Mouse (Mus musculus) adrenal gland, postnatal 36 days (tissue): Measurements from ENCODE around the gene Dram2. TPM values are rescaled to one million over a fixed set of nuclear protein-coding genes. Genes with fewer than 3 reads are reported as not detected.
"Not testable (repeated sequence)": the region's sequence is repeated elsewhere in the genome, so short reads cannot be mapped to it uniquely, and the experiment has no call there.

Experiments
- DNase-seq, 2 experiments: peaks; one replicate each; pipeline ENCODE4 v3.0.0; 2021; ENCODE audit warnings: mixed read lengths in 1 of 2
- long read RNA-seq, 2 experiments: library from polyadenylated mRNA; stranded (forward); transcript quantifications; one replicate each; pipeline ENCODE4 v2.0.0; 2021; ENCODE audit warnings: borderline sequencing depth in 2 of 2
- total RNA-seq, 2 experiments: library from RNA; stranded (reverse); gene quantifications; 2 replicates each; pipeline ENCODE4 v1.2.3; 2021

The Dram2 gene
- 100 to 1,000 TPM in 1 of 2 experiments, 10 to 100 TPM in 1; 70.8 to 116 TPM for total RNA-seq
- long read RNA-seq, experiment 1, transcript Dram2-202 (9 exons, 3,271 nt), result major isoform, 27 of 52 reads
- long read RNA-seq, experiment 1, partial matches to known transcripts, result 2 of 52 reads
- long read RNA-seq, experiment 1, other reads (novel, unspliced or antisense), result 20 of 52 reads
- long read RNA-seq, experiment 2, transcript Dram2-202 (9 exons, 3,271 nt), result major isoform, 7 of 13 reads
- long read RNA-seq, experiment 2, partial matches to known transcripts, result 0 of 13 reads
- long read RNA-seq, experiment 2, other reads (novel, unspliced or antisense), result 5 of 13 reads

- peak; percentile 91 to 94 for DNase-seq
Measured at GRCm38 (mm10) chr3:106547171-106547923, at the start of gene Dram2, which contains the start of gene Cept1. TSS of gene Dram2 (plus strand) at chr3:106547798. TSS of gene Cept1 (minus strand) at chr3:106547802.

- DNase-seq, result no peak
Measured at GRCm38 (mm10) chr3:106500510-106500909, 47.1 kb upstream of the Dram2 start.

- no peak for DNase-seq
Measured at GRCm38 (mm10) chr3:106502892-106503291, 44.7 kb upstream of the Dram2 start.

GRCm38 (mm10) chr3:106510669-106511068 lies 36.9 kb upstream of the Dram2 start:
- no peak for DNase-seq

- no peak for DNase-seq
Measured at GRCm38 (mm10) chr3:106515016-106515415, 32.6 kb upstream of the Dram2 start.

- DNase-seq, result no peak
Measured at GRCm38 (mm10) chr3:106522730-106523129, 24.9 kb upstream of the Dram2 start.

- DNase-seq, result no peak
Measured at GRCm38 (mm10) chr3:106526411-106526810, 21.2 kb upstream of the Dram2 start.

- DNase-seq, result no peak
Measured at GRCm38 (mm10) chr3:106528032-106528431, 19.6 kb upstream of the Dram2 start.

- no peak for DNase-seq
Measured at GRCm38 (mm10) chr3:106533277-106533676, 14.3 kb upstream of the Dram2 start.

GRCm38 (mm10) chr3:106544721-106545316 lies 2.8 kb upstream of the Dram2 start:
- DNase-seq, result no peak

- DNase-seq, result peak in 1 of 2 experiments; percentile 34
Measured at GRCm38 (mm10) chr3:106547924-106548539, 434 bp downstream of the Dram2 start.

- DNase-seq, result no peak
Measured at GRCm38 (mm10) chr3:106548971-106549370, 1.4 kb downstream of the Dram2 start.

GRCm38 (mm10) chr3:106553411-106553810 lies 5.8 kb downstream of the Dram2 start:
- no peak for DNase-seq

- DNase-seq, result no peak
Measured at GRCm38 (mm10) chr3:106555743-106556250, 8.2 kb downstream of the Dram2 start.

- no peak for DNase-seq
Measured at GRCm38 (mm10) chr3:106558271-106558670, 10.7 kb downstream of the Dram2 start.

- no peak for DNase-seq
Measured at GRCm38 (mm10) chr3:106565876-106566275, 18.3 kb downstream of the Dram2 start.

- no peak for DNase-seq
Measured at GRCm38 (mm10) chr3:106573191-106573590, 25.6 kb downstream of the Dram2 start.

GRCm38 (mm10) chr3:106579296-106579695 lies 31.7 kb downstream of the Dram2 start:
- DNase-seq, result no peak

- DNase-seq, result not testable (repeated sequence)
Measured at GRCm38 (mm10) chr3:106593631-106594030, 46.0 kb downstream of the Dram2 start.

- no peak for DNase-seq
Measured at GRCm38 (mm10) chr3:106618103-106618502, 70.5 kb downstream of the Dram2 start.
